37 mouse cellular contexts compared by ENCODE assay signal in genomic region chr10:61156453-61156852, GRCm38 (mm10). TPM values are rescaled to one million over a fixed set of nuclear protein-coding genes. Genes with fewer than 3 reads are reported as not detected.
"Had no signal": no experiment of that assay in that cellular context is flagged by ENCODE, and none has a peak within 500 bp of the region (broad histone marks: within the 10 kb centered on the region; RNA-seq: fewer than 3 reads in every experiment).

No protein-coding gene starts in this region.

- ATAC-seq: liver, embryonic 12.5 days; liver, postnatal 0 days; lung, postnatal 0 days; midbrain, embryonic 13.5 days; midbrain, embryonic 15.5 days; midbrain, embryonic 16.5 days had no signal

- H3K9ac ChIP-seq: limb, embryonic 12.5 days; limb, embryonic 13.5 days; limb, embryonic 15.5 days; liver, embryonic 12.5 days; liver, embryonic 13.5 days; liver, embryonic 14.5 days; liver, embryonic 15.5 days; liver, postnatal 0 days; lung, embryonic 14.5 days; lung, embryonic 15.5 days; midbrain, embryonic 12.5 days; midbrain, embryonic 13.5 days; midbrain, embryonic 15.5 days had no signal

- H3K9me3 ChIP-seq: limb, embryonic 10.5 days; limb, embryonic 12.5 days; limb, embryonic 13.5 days; limb, embryonic 15.5 days; liver, embryonic 12.5 days; liver, embryonic 13.5 days; liver, embryonic 15.5 days; lung, embryonic 15.5 days; midbrain, embryonic 10.5 days; midbrain, embryonic 12.5 days; midbrain, embryonic 13.5 days; midbrain, embryonic 15.5 days had no signal

- H3K27ac ChIP-seq: left cerebral cortex, adult 2 months; limb, embryonic 10.5 days; limb, embryonic 12.5 days; limb, embryonic 13.5 days; limb, embryonic 15.5 days; liver, embryonic 12.5 days; liver, embryonic 13.5 days; liver, embryonic 14.5 days; liver, embryonic 15.5 days; lung, embryonic 15.5 days; macrophage; midbrain, embryonic 10.5 days; midbrain, embryonic 12.5 days; midbrain, embryonic 13.5 days; midbrain, embryonic 15.5 days had no signal

- H3K27me3 ChIP-seq: limb, embryonic 12.5 days; limb, embryonic 13.5 days; limb, embryonic 15.5 days; liver, embryonic 12.5 days; liver, embryonic 13.5 days; liver, embryonic 15.5 days; lung, embryonic 15.5 days; midbrain, embryonic 12.5 days; midbrain, embryonic 13.5 days; midbrain, embryonic 15.5 days had no signal

- H3K4me2 ChIP-seq: limb, embryonic 12.5 days; limb, embryonic 13.5 days; limb, embryonic 15.5 days; liver, embryonic 11.5 days; liver, embryonic 12.5 days; liver, embryonic 13.5 days; liver, embryonic 15.5 days; lung, embryonic 14.5 days; lung, embryonic 15.5 days; midbrain, embryonic 11.5 days; midbrain, embryonic 12.5 days; midbrain, embryonic 13.5 days; midbrain, embryonic 15.5 days had no signal

- H3K4me1 ChIP-seq: limb, embryonic 10.5 days; limb, embryonic 12.5 days; limb, embryonic 13.5 days; limb, embryonic 15.5 days; megakaryocyte, embryonic 14.5 days; midbrain, embryonic 10.5 days; midbrain, embryonic 12.5 days; midbrain, embryonic 13.5 days; midbrain, embryonic 15.5 days had no signal

- DNase-seq: left cerebral cortex, postnatal 4 days; liver; liver, embryonic 13.5 days; liver, postnatal 0 days; lung, adult 18-20 months; lung, adult 2 months; lung, embryonic 14.5 days; lung, postnatal 10 days; lung, postnatal 14 days; lung, postnatal 36 days; midbrain, embryonic 14.5 days had no signal

- H3K4me3 ChIP-seq: left cerebral cortex, adult 2 months; limb, embryonic 10.5 days; limb, embryonic 12.5 days; limb, embryonic 13.5 days; limb, embryonic 15.5 days; liver, embryonic 12.5 days; liver, embryonic 13.5 days; liver, embryonic 15.5 days; lung, embryonic 15.5 days; megakaryocyte, embryonic 14.5 days; midbrain, embryonic 10.5 days; midbrain, embryonic 12.5 days; midbrain, embryonic 13.5 days; midbrain, embryonic 15.5 days; myocyte had no signal

- H3K36me3 ChIP-seq: limb, embryonic 10.5 days; limb, embryonic 12.5 days; limb, embryonic 13.5 days; limb, embryonic 15.5 days; liver, embryonic 12.5 days; liver, embryonic 13.5 days; liver, embryonic 15.5 days; lung, embryonic 15.5 days; midbrain, embryonic 10.5 days; midbrain, embryonic 12.5 days; midbrain, embryonic 13.5 days; midbrain, embryonic 15.5 days had no signal

RNA-seq across cellular contexts. Expression of gene Tbata, which starts 15.3 kb away (rescaled TPM):
- total RNA-seq: liver, adult 2 months; megakaryocyte-erythroid progenitor cell, adult 5-6 weeks; monocyte, adult 5-6 weeks had no signal
- polyA plus RNA-seq: limb, embryonic 10.5 days; limb, embryonic 11.5 days; limb, embryonic 12.5 days; limb, embryonic 13.5 days; liver, adult 2 months; liver, embryonic 11.5 days; liver, embryonic 12.5 days; liver, embryonic 13.5 days; liver, embryonic 14.5 days; liver, embryonic 15.5 days; liver, embryonic 16.5 days; liver, postnatal 0 days; macrophage; midbrain, embryonic 10.5 days; midbrain, embryonic 11.5 days; midbrain, embryonic 12.5 days; midbrain, embryonic 14.5 days; midbrain, embryonic 15.5 days; myocyte; neural tube, embryonic 11.5 days had no signal
